Mouse (Mus musculus): Measurements from ENCODE around the gene Zbtb40. TPM values are rescaled to one million over a fixed set of nuclear protein-coding genes. Genes with fewer than 3 reads are reported as not detected.
A peak's percentile ranks its signal among the peaks of the same experiment; 100 is the strongest.

Zbtb40 gene
- total RNA-seq, 2 experiments from 2014 or later, result 5.8 to 8.4 TPM

DNA sequence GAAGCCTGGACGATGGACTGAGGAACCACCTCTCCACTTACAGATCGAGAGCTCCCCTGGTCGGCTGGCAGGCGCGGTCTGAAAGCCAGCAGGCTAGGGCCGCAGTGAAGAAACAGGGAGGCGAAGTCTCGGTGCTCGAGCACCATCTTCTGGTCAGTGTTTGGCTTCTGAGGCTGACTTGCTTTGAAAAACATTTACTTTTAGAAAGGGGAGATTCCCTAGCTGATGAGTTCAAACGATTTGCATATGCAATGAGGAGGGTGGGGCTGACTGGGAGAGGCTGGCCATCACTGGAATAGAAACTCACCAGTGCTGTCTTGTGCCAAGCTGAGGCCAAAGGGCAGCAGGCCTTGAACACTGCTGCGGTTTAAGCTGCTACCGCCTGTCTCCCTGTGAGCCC is 67.3 kb downstream of the Zbtb40 start:
- DNase-seq, result no peak
- intact Hi-C loops (cut with DNase I), result loop anchor here (5.0 to 10.0 kb wide), 2 partner anchors 74 to 307 kb away; no protein-coding TSS in a partner anchor

DNA sequence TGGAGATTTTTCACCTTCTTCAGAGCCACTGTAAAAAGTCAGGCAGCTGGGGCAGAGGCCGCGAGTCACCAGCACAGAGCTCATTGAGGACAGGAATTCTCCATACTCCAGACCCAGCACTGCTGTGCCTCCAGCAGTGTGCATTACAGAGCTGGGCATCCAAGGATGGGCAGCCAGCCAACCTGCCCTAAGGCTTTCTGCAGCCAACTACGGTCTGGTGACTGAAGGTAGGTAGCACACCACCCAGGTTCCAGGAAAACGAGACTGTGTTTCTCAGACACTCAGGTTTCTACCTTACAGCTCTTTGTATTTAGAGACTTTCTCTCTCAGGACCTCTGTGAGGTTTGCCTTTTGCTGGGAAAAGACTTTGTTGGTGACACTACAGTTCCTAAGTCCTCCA is 67.7 kb downstream of the Zbtb40 start:
- intact Hi-C loops (cut with DNase I), result loop anchor here (5.0 to 10.0 kb wide), 2 partner anchors 74 to 306 kb away; no protein-coding TSS in a partner anchor
- no peak for DNase-seq

DNA sequence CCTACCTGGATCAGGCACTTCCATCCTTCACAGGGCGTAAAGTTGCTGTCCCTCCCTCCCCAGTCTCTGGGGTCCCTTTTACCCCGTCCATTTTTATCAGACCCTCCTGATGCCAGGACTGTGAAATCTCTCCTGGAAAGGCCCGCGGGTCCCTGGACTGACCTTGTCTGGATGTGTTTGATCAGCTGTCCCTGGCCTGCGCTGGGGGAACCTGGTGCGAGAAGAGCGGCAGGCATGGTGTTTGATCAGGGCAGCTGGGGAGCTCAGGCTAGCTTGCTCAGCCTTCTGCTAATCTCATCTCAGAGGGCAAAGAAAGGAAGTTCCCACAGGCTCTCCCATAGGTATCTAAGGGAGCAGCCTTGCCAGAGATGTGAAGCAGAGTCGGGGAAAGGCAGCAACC is 71.4 kb downstream of the Zbtb40 start:
- no peak for DNase-seq
- intact Hi-C loops (cut with DNase I), result no loop called here

DNA sequence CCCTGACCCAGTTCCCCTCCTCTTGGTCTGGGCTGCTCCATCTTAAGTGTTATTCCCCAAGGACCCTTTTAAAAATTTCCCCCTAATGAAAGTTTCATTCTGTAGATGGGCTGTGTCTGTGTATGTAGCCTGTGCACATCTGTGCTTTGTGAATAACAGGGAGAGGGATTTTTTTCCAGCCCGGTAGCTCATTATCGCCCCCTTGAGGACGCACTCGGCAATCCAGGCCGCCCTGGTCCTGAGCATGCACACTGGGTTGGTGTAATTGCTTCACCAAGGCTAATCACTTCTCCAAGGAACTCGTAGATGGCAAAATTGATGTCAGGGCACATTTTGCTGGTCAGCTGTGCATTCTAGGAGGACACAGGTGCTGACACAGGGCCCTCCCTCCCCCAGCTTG is 77.7 kb downstream of the Zbtb40 start:
- peak; percentile 22 to 34 for DNase-seq
- intact Hi-C loops (cut with DNase I), result no loop called here

DNA sequence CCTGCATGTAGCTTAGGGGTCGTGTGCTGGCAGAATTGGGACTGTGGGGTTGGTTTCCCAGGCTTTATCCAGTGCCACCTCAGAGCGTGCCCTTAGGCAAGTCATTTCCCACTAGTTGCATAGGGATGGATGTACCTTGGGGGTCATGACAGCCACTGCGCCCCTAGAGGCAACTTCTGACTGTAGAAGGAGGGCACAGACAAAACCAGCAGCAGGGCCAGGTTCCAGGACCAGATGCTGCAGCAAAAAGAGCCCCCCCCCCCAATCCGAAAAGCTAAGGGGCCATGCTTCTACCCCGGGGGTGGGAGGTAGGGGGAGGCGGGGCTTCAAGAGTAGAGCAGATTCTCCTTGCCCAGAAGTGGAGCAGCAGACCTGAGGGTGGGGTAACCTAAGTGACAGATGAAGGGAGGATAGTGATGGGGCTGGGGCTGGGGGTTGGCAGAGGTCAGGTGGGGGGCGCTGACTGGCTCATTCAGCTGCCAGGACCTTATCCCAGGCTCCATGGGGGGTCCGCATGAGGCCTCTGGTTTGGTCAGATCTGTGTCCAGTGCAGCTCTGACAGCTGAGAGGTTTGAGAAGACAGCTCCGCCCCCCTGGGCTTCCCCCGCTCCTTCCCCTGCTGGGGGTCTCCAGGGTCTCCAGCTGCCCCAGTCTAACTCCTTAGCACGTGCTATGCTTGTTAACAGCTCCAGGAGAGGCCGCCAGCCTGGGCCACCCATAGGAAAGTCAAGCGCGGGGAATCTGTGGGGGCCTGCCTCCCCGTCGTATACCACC is 78.9 kb downstream of the Zbtb40 start:
- intact Hi-C loops (cut with DNase I), result no loop called here

DNA sequence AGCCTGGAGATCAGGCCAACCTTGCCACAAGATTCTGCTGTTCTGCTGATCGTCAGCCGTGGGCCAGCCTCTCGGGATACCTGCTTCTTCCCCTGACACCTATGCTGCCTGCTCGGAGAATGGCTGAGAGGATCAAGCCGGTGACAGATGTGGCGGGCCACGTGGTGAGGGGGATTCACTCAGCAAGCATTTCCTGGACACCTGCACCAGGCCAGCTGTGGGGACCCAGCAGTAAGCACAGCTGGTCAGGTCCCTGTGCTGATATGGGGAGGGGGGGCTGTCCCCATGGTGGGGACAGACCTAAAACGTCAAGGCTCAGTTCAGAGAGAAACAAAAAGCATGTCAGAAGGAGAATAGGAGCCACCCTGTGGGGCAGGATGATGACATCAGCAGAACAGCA is 79.5 kb downstream of the Zbtb40 start:
- intact Hi-C loops (cut with DNase I), result no loop called here
- DNase-seq, result no peak

More for the DNA sequence above, 78.9 kb downstream of the Zbtb40 start:
- no peak for DNase-seq

DNA sequence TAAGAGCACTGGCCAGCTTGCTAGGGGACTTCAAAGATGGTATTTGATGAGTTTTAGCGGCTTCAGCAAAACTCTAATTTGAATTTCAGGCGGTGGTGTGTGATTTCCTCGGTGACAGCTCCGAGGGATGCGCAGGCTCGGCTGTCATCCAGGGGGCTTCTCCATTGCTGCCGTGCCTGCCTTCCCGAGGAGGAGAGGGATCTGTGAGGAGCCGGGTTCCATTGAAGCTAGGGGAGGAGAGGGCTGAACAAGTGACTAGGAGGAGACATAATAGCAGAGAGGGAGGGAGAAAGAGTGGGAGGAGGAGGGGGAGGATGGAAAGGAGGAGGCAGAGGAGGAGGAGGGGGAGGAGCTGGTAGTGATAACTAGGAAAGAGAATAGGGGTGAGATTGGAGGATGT is 81.1 kb downstream of the Zbtb40 start:
- DNase-seq, result no peak

DNA sequence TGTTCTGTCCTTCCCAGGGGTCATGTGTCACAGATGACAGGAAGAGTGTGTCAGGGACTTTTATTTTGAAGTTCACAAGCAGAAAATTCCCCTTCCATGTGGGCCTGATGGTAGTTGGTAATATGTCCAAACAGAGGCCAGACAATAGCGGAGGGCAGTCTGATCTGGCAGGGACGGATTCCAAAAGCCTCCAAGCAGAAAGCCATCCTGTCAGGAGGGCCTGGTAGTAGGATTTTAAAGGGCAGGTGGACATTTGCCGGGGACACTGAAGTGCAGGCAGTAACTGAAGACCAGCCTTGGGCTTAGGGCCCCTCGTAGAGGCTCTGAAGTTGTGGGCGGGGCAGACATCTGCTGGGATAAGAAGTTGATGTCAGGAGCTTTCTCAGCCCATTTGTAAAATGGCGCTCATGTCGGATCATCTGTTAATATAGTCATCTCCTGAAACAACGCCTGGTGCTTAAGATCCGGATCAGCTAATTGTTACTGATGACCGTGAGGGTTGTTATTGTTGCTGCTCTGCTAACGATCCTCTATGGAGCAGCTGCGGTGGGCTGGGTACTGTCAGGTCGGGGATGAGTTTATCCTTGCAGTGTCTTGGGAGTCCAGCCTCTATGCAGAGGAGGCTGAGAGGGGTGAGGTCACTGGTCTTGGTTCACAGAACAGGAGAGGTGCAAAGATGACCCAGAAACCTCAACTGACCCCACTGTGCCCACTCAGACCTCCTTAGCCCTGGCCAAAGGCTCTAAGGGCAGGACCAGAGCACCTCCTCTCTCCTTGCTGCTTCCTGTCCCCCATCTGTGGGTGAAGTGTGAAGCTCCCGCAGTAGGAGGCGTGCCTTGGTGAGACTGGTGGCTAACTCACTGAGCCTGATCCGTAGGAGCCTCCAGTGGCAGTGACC is 81.9 kb downstream of the Zbtb40 start:
- no peak for DNase-seq
- intact Hi-C loops (cut with DNase I), result no loop called here

More for the DNA sequence above, 81.1 kb downstream of the Zbtb40 start:
- intact Hi-C loops (cut with DNase I), result no loop called here

DNA sequence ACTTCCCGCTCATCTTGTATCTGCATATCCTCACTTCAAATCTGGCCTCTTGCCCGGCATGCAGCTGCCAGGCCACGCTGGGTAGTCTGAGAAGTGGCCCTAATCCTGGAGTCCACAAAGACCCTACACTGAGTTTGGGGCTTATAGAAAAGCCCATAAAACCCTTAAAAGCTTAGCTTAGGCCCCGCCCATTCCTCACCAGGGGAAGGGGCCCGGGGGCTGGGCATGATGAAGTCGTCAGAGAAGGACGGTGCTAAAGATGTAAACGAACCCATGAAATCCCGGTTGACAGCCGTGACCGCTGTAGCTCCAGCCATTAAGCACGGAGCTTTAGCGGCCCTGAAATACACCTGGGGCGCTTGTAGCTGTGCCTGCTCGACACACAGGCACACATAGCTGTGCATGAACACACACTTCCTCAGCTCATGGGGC is 83.6 kb downstream of the Zbtb40 start:
- no peak for DNase-seq
- intact Hi-C loops (cut with DNase I), result no loop called here

DNA sequence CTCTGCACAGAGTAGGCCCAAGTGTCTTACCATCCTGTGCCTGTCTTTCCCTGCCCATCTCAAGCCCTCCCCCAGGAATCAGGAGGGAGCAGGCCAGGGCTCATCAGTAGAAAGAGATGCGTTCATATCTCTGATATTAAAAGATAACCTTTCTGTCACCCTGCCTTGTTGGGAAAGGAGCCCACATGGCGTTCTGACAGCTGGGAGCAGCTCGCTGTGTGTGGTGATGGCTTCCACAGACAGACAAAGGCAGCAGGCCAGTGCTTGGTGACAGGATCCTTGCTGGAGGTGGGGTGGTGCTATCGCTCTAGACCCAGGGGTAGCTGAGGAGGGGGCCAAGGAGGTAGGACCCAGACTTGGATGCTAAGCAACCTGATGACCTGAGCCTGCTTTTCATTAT is 86.2 kb downstream of the Zbtb40 start:
- intact Hi-C loops (cut with DNase I), result no loop called here
- DNase-seq, result no peak

DNA sequence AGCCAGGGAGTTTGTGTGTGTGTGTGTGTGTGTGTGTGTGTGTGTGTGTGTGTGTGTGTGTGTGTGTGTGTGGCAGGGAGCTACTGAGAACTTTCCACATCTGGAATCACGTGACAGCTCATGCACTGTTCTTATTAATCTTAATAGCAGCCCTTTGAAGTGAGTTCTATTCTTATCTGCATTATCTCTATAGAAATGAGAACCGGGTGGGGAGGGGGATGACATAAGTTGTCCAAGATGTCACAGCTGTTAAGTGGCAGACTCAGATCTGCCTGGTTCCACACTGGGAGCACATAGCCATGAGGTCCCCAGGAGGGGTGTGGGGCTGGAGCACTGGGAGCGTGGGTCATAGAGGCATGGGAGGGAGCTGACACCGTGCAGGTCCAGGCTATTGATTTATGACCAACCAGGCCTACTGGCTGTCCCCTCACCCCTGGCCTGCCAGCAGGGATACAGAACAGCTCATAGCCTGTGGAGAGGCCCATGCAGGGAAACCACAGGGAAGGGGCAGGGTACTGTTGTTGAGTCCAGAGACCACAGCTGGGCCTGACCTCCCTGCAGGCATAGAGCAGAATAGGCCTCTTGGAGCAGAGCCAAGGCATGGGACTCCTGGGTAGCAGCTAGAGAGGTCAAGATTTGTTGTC is 86.8 kb downstream of the Zbtb40 start:
- intact Hi-C loops (cut with DNase I), result no loop called here
- DNase-seq, result no peak

DNA sequence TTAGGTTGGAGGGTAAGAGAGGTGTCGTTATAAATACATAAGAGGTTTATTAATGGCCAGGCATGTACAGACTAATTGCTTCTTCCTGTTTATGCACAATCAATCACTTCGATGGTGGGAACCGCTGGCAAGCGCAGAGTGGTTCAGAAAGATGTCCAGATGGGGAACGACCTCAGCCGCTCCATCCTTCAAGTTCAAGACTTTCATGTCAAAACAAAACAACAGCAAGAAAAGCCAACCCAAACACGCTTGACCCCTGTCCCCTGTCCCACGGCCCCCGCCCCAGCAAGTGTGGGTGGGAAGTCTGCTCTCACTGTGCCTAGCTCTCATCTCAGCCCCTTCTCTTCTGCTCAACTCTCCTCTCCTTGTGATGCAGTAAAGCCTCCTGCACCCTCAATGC is 88.0 kb downstream of the Zbtb40 start:
- intact Hi-C loops (cut with DNase I), result no loop called here
- no peak for DNase-seq

DNA sequence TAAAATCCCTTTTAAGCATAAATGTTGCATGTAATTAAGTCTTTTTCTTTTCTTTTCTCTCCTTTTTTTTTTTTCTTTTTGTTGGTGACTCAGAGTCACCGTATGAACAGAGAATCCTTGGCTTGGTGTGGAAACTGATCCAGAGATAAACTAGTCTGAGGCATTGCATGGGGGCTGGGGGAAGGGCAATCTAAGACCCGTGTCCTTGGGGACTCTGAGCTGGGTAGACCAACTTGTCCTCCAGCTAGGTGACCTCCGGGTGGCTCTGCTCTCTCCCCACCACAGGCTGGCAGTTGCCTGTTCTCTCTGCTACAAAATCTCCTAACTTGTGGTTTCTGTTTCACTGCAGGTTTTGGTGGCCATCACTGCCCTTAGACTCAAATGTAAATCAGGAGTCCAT is 88.5 kb downstream of the Zbtb40 start:
- intact Hi-C loops (cut with DNase I), result no loop called here
- DNase-seq, result no peak

DNA sequence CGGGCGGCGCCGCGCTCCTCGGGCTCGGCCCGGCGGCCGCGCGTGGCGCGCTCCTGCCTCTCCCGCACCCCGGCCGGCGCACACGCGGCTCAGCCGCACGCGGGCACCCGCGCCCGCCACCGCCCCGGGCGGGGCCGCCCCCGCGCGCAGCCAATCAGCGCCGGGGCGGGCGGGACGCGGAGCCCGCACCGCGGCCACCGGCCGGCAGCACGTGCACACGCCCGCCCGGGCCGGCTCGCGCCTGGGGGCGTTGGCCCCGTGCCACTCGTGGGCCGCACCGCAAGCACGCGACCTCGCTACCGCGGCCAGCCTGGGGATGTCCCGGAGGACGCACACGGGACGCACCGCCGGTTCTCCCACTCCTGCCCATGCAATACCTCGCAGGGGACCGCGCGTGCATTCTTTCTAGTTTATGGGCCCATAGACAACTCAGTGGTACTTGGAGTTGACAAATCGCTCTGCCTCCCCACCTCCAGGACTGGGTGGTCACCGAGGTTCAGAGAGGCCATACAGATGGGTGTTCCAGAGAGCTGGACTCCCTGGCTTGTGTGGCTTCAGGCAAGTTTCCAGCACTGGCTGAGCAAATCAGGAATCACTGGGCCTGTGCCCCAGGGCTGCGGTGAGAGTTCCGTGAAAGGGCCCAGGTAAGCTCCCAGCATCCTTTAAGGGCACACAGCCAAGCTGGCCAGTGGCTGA is 91.7 kb downstream of the Zbtb40 start, which contains the start of gene Epha8:
TSS of gene Epha8 (minus strand) at position 66 of the 696 bp plus-strand sequence.
- intact Hi-C loops (cut with DNase I), result no loop called here

DNA sequence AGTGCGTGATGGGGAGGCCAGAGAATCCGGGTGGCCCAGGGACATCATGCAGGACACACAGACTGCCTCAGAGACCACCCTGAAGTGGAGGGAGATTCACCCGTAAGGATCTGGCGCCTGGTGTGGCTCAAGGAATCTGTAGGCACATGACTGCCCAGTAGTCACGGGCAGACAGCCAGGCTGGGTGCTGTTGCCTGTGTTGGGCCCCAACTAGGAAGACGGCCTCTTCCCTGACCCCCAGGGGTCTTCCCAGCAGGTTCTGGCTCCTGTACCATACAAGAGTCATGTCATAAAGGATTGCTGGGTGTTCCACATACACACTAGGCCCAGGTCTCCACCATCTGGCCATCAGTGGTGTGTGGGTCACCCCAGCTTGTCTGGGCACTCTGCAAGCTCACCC is 94.0 kb downstream of the Zbtb40 start:
- intact Hi-C loops (cut with DNase I), result no loop called here
- no peak for DNase-seq

More for the DNA sequence above, 91.7 kb downstream of the Zbtb40 start, which contains the start of gene Epha8:
- DNase-seq, result no peak

DNA sequence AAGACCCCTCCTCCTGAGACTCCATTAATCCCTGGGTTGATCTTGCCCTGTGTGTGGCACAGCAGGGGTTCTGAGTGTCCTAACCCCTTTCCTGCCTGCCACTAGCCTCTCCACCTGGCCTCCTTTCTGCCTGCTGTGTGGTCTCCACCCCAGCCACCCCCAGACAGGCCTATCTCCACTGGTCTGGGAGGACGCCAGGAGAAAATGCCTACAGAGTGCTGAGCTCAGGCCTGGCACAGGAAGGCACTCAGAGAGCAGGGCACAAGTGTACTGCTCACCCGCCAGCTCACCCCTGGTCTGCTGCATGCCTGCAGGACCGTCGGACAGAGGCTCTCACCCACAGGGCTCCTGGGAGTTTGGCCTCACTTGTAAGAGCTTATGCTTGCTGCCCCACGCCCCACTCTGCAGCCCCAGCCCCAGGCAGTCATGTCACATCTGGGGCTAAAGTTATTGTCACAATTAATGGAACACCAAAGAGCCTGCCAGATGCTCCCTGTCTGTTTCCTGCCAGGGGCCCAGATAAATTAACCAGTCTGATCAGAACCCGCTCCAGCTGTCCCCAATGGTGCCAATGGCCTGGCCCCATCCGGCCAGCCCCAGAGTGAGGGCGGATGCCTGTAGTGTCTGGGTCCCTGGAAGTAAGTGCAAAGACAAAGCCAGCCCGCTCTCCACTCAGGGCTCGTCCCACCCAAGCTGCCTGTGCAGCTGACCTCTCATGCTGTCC is 99.2 kb downstream of the Zbtb40 start:
- intact Hi-C loops (cut with DNase I), result no loop called here

DNA sequence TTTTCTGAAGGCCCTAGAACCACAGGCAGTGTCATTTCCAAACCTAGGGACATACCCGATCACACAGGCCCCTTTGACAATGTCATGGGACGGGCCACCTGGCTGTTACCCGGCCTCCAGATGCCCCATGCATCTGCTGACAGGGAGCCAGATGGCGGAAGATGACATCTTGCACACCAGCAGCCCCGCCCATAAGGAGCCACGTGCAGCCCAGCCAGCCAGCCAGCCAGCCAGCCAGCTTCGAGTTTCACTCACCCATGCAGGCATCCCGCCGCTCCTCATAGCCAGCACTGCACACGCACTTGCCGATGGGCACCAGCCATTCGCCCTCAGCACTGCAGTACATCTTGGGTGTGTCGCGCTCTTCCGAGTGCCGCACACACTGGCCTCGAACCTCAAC is 103.2 kb downstream of the Zbtb40 start:
- intact Hi-C loops (cut with DNase I), result no loop called here
- no peak for DNase-seq

More for the DNA sequence above, 99.2 kb downstream of the Zbtb40 start:
- peak in 1 of 2 experiments; percentile 9 for DNase-seq

DNA sequence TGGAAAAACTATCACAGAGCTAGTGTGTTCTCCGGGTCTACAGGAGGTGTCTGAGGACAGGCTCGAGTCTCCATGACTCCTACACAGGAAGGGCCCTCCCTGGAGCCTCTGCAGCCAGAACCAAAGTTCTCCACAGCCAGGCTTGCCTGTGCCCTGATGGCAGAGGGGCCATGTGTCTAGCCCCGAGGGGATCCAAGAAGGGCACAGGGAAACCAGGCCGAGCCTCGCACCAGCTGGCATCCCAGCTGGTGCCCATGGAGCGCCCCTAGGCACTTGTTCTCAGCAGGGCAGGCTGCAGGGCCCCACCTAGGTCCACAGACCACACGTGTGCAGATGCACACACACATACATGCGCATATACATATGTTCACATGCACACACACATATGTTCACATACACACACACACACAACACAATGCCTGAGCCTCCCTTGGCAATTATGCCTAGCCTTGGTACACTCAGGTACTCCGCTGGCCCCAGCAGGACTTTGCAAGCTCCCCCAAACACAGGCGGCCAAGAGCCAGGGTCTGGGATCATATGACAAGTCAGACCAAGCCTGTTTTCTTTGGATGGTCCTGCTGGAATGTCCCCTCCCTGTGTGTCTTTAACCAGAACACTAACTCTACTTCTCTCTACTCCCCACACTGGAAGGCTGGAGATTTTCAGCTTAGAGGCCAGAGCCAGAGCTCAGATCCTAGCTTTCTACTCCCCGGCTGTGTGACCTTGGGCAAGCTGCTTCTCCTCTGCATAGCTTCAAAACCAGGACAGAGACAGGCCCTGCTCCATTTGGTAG is 103.8 kb downstream of the Zbtb40 start:
- intact Hi-C loops (cut with DNase I), result no loop called here
- no peak for DNase-seq

DNA sequence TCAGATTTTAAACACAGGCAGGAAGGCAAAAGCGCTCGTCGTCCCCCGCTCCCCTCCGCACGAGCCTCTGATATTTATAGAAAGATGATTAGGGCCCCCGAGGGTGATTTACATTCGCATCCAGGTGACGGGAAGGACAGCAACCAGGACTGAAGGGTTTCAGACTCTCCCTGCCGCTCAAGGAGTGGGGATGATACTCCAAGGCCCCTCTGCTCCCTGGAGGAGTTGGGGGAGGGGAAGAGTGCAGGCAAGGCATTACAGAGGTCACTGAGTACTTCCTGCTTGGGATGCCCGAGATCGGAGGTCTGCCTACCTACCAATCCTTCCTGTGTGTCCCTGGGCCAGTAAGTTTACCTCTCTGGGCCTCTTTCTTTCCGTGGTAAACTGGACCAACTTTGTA is 105.4 kb downstream of the Zbtb40 start:
- no peak for DNase-seq
- intact Hi-C loops (cut with DNase I), result no loop called here
